Mouse (Mus musculus): ENCODE results near the gene Tmbim6. TPM values are rescaled to one million over a fixed set of nuclear protein-coding genes. Genes with fewer than 3 reads are reported as not detected.

The Tmbim6 gene
- 100 to 1,000 TPM; 553 to 562 TPM for total RNA-seq (2023)

GRCm38 (mm10) chr15:99392486-99393385, at the start of gene Tmbim6:
Gene Tmbim6 (plus strand): TSS chr15:99392882.

DNA sequence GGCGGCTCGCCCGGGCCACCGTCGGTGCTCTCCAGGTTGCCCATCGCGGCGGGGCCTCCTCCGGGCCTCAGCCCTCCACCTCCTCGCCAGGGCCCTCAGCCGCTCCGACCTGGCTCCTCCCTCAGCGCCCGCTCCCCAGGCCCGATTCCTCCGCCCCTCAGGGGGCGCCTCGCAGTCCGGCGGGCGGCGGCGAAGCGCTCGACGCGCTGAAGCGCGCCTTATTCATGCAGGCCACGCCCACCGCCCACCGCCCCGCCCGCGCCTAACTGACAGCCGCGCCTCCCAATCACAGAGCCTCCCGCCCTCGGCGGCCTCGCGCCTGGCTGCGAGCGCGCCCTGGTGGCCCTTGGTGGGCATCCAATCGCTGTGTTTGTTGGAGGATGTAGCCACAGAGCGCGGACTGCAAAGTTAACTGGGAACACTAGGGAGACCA, 22.4 kb upstream of the Tmbim6 start, which contains the start of gene Fmnl3:
Gene Fmnl3 (minus strand): TSS at position 224 of the 433 bp plus-strand sequence.

DNA sequence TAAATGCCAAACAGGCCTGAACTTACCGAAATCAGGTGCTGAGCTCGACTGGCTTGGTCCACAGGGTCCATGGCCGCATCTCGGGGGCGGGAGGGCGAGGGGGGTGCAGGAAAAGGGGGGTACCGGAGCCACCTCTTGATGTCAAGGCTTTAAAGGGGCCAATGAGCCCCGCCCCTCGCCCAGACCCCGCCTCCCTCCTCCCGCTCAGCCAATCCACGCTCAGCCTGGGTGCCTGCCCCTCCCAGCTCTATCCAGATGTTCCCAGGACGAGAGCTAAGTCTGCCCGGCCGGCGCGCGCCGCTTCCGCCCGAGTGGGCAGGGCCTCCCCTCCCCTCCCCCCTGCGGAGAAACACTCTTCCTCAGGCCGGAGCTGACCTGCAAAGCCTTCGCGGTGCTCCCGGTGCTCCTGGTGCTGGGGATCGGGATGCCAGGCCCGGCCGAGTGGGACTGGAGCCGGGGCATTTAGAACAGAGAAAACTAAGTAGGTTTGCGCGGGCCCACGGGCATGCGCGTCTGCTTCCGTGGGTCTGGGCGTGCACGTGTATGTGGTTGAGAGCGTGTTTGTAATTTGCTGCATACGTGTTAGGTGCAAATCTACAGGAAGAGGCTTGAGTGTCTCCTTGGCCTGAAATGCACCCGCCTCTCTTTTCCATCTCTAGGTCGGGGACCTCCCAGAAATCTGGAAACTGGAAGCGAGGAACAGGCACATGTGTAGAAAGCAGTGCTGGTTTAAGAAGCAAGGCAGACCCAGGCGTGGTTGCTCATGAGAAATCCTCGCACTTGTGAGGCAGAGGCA, 65.1 kb downstream of the Tmbim6 start, which contains the start of gene Nckap5l:
Gene Nckap5l (minus strand): TSS at position 143 of the 796 bp plus-strand sequence.

Other genes starting within 250 kb of the Tmbim6 start
- gene Kcnh3, start 168.0 kb upstream of the Tmbim6 start, total RNA-seq (2023): not detected
- gene Mcrs1, start 140.9 kb upstream of the Tmbim6 start, total RNA-seq (2023): 10 to 100 TPM; 49.2 to 57.1 TPM
- gene Prpf40b, start 97.8 kb upstream of the Tmbim6 start, total RNA-seq (2023): 1 to 10 TPM; 1.1 to 1.5 TPM
- not detected for gene Fam186b, start 97.0 kb upstream of the Tmbim6 start, total RNA-seq (2023)
- 10 to 100 TPM; 51.0 to 51.2 TPM for gene Fmnl3, start 22.4 kb upstream of the Tmbim6 start, total RNA-seq (2023)
- 1 to 10 TPM; 2.6 to 3.2 TPM for gene Nckap5l, start 64.9 kb downstream of the Tmbim6 start, total RNA-seq (2023)
- gene Bcdin3d, start 81.8 kb downstream of the Tmbim6 start, total RNA-seq (2023): 1 to 10 TPM; 5.5 to 8.2 TPM
- 1 to 10 TPM; 1.2 to 2.3 TPM for gene Faim2, start 135.3 kb downstream of the Tmbim6 start, total RNA-seq (2023)
- gene Aqp2, start 186.2 kb downstream of the Tmbim6 start, total RNA-seq (2023): not detected
- not detected for gene Aqp5, start 197.9 kb downstream of the Tmbim6 start, total RNA-seq (2023)
- not detected for gene Aqp6, start 208.5 kb downstream of the Tmbim6 start, total RNA-seq (2023)

Data from neutrophil, adult 59 days (primary cell).